Mouse (Mus musculus): Measurements from ENCODE around the gene Cebpb.
"Not testable (repeated sequence)": the region's sequence is repeated elsewhere in the genome, so short reads cannot be mapped to it uniquely, and the experiment has no call there.

The Cebpb gene

DNA sequence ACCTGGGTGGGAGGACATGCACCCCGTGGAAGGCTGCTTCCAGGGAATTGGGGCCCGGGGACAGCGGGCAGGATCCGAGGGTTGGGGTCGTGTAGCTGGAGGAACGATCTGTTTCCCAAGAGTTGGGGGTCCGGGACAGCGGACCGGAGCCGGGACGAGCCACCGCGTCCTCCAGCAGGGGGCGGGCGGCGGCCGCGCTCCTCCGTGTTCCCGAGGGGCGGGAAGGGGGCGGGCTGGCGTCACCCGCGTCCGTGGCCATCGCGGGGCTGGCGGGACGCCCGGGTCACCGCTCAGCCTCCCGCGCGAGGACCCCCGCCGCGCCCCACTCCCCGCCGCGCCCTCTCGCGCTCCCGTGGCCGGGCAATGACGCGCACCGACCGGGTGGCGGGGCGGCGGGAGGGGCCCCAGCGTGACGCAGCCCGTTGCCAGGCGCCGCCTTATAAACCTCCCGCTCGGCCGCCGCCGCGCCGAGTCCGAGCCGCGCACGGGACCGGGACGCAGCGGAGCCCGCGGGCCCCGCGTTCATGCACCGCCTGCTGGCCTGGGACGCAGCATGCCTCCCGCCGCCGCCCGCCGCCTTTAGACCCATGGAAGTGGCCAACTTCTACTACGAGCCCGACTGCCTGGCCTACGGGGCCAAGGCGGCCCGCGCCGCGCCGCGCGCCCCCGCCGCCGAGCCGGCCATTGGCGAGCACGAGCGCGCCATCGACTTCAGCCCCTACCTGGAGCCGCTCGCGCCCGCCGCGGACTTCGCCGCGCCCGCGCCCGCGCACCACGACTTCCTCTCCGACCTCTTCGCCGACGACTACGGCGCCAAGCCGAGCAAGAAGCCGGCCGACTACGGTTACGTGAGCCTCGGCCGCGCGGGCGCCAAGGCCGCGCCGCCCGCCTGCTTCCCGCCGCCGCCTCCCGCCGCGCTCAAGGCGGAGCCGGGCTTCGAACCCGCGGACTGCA, at the start of gene Cebpb:
Gene Cebpb (plus strand): TSS at position 418 of the 954 bp plus-strand sequence.
- DNase-seq (ENCODE audit: extremely low spot score, low spot score): peak; percentile 76

DNA sequence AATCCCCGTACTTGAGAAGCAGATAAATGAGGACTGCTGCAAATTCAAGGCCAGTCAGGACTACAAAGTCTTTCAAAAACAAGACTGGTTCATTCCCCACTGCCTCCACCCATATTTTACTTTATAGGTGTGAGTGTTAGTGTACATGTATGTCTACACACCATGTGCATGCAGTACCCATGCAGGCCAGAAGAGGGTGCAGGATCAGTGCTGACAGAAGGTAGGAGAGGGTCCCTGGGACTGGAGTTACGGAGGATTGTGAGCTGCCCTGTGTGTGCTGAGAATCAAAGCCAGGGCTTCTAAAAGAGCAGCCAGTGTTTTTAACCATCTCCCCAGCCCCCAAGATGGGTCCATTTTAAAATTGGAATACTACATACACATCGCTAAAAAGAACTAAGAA, 48.4 kb upstream of the Cebpb start:
- no peak for DNase-seq (ENCODE audit: extremely low spot score, low spot score)

DNA sequence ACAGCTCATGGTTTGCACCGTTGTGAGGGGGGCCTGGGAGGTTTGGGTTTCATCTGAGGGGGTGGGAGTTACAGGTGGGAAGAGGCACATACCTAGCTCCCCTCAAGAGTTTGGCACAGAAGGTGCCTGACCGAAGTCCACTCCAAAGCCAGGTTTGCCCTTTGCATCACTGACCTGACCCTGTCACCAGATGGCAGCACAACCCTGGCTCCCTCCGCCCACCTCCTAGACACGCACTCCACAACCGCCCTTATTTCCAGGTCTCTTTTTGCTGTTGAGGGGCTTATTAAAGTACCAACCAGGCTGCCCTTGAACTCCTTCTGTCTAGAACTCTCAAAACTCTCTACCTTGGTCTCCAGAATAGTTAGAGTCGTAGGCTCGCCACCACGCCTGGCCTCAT, 47.4 kb upstream of the Cebpb start:
- no peak for DNase-seq (ENCODE audit: extremely low spot score, low spot score)

- no peak for DNase-seq (ENCODE audit: extremely low spot score, low spot score)
These were observed 46.6 kb upstream of the Cebpb start for GRCm38 (mm10) chr2:167642164-167642563.

DNA sequence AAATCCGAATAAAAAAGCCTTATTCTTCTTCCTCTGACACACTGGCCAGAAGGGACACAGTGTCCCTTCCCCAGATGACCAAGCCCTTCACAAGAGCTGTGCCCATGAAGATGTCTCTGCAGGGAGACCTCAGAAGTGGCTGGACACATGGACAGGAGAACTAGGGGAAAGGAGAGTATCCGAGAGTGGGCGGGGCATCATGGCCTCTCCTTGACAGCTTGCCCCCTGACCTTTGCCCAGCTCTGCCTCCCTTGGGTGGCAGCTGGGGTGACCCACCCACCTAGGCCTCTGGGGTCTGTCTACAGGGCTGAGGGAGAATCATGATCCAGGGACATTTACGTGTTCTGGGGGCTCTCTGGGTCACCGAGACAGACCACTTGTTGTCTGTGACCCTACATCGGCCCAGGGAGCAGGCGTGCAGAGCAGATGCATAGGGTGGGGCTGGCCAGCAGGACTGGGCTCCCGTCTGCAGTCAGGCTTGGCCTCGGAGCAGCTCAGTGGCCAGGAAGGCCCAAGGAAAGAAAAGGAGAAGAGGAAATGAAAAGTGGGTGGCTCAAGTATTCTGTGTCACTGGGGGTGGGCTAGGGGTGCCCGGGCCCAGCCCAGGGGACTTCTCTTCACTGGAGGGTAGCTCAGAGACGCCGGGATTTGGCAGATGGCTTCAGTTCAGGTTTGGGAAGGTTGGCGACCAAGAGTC, 45.2 kb upstream of the Cebpb start:
- DNase-seq (ENCODE audit: extremely low spot score, low spot score): not testable (repeated sequence)

DNA sequence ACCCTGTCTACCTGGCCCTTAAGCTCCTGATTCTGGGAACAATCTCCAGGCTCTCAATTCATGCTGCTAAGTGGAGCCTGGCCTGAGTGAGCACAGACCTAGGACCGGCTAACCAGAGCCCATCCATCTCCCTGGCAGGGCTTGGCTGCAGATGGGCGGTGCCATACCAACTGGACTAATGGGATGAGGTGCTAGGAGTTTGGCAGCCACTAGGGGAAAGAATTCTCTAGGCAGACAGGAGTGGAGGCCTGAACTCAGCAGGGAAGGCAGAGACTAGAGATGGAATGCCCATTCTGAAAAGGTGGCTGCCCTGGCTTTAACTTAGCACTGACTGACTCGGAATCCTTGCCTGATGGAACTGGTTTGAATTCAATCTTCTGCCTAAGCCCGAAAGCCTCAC, 42.3 kb upstream of the Cebpb start:
- DNase-seq (ENCODE audit: extremely low spot score, low spot score): no peak

- no peak for DNase-seq (ENCODE audit: extremely low spot score, low spot score)
These were observed 39.3 kb upstream of the Cebpb start for GRCm38 (mm10) chr2:167649290-167650032.

- DNase-seq (ENCODE audit: extremely low spot score, low spot score): no peak
These were observed 37.1 kb upstream of the Cebpb start for GRCm38 (mm10) chr2:167651622-167652021.

DNA sequence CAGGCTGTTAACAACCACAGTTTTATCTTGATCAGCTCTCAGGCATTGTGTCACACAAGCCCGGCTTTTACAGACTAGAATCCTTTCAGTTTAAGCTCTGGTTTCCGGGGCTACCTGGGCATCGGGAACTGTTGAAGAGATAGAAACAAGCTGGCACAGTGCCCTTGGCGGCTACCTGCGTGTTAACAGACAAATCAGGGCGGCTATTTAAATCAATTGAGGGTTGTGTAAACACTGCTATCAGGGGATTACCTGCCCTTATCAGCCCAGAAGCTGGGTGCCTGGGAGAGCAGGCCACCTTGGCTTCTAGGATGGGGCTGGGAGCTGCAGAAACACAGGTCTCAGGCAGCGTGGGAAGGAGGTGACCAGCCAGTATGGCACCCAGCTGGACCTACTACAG, 36.0 kb upstream of the Cebpb start:
- no peak for DNase-seq (ENCODE audit: extremely low spot score, low spot score)

GRCm38 (mm10) chr2:167654911-167655600, 33.7 kb upstream of the Cebpb start:
- no peak for DNase-seq (ENCODE audit: extremely low spot score, low spot score)

DNA sequence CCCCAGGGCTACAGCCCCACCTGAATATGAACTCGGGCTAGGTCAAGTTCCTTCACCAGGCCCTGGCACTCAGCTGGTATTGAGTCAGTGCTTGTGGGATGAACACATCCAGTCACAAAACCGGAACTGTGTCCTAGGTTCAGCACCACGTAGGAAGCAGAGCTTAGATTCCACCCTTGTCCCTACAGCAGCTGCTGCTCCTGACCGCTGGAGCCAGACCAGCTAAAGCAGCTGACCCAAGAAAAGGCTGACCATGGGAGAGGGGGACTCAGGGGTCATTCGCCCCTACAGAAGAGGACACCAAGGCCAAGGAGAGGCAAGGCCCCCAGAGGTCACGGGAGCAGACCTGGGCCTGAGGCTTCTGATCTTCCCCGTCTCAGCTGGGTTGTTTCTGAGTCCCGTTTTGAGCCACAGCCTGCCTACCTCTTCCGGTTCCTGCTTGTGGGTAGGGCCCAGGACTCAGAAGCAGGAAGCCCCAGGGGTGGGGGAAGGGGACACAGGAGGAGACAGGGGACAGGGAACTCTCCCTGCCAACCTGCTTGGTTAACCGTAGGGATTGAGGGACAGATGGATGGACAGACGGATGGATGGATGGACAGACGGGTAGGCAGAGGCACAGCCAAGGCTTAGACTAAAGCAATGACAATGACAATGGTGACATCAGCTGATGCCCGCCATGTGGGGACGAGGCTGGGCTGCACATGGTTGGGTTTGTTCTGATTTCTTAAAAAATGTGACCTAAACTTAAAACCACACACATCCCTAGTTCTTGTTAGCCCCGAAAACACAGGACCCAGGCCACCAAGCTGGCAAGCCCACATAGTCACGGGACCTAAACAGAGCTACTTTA, 31.9 kb upstream of the Cebpb start:
- no peak for DNase-seq (ENCODE audit: extremely low spot score, low spot score)

DNA sequence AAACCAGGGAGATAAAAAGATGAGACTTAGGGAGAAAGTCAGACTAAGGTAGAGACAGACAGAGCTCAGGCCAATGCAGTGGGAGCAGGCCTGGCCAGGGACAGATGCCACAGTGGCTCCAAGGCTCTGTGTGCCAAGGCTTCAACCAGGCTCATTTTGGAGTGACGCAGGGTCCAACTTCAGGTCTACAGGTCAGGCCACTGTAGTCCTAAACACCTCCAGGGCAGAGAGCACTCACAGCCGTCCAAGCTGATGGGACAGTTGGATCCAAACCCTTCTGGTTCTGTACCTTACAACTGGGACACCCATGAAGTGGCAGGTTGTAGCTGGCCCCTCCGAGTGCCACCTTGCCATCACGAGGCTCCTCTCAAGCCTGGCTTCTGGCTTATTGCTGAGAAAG, 30.7 kb upstream of the Cebpb start:
- no peak for DNase-seq (ENCODE audit: extremely low spot score, low spot score)

DNA sequence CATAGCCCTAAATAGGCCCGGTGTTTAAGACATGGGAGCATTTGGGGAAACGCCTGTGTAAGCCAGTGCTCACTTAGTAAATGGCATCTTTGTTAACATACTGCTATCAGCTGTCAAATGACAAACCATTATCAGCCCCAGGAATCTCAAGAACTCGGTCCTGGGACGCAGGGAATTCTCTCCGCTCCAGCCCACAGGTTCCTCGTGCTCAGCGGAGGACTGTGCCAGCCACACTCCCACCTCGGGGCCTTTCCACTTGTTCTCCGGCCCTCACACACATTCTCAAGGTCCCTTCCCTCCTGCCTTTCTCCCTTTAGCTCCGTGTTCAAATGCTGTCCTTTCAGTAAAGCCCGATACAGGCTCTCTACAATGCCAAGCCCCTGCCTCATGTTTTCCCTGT, 30.0 kb upstream of the Cebpb start:
- no peak for DNase-seq (ENCODE audit: extremely low spot score, low spot score)

- DNase-seq (ENCODE audit: extremely low spot score, low spot score): no peak
These were observed 29.4 kb upstream of the Cebpb start for GRCm38 (mm10) chr2:167659177-167659846.

DNA sequence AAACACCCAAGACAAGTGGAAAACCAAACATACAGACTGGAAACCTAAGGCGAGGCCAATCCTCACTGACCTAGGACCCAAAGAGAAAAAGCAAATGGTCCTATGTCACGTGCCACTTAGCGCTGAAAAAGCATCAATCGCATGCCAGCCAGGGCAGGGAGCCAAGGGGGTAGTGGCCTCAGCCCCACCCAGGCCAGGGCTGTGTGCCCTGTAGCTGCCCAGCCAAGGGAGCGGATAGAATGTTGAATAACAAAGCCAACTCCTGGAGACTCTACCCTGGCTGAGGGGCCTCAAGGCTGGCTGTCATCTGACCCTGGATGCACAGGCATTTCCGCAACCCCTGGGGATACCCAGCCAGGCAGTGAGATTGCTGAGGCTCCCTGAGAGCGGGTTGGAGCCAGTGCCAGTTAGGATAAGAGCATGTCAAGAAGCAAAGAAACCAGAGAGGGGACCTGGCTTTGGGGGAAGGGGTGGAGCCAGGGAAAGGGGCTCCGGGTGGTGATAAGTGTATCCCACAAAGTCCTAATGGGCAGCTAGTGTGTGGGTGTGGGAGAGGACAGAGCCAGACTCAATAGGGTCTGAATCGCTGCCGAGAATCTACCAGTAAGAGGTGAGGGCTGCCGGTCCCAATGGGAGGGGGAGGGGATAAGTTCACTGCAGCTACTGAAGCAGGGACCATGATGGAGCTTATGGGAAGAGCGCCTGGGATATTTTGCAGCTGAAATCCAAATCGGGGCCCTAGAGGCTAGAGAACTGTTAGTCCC, 28.7 kb upstream of the Cebpb start:
- DNase-seq (ENCODE audit: extremely low spot score, low spot score): peak; percentile 27

- peak; percentile 38 for DNase-seq (ENCODE audit: extremely low spot score, low spot score)
These were observed 28.1 kb upstream of the Cebpb start for GRCm38 (mm10) chr2:167660611-167660971.

GRCm38 (mm10) chr2:167661270-167662203, 27.2 kb upstream of the Cebpb start, which contains the start of gene Gm20431:
Gene Gm20431, minus strand, starts transcription at chr2:167661496.
- peak; percentile 90 for DNase-seq (ENCODE audit: extremely low spot score, low spot score)

- DNase-seq (ENCODE audit: extremely low spot score, low spot score): no peak
These were observed 26.0 kb upstream of the Cebpb start for GRCm38 (mm10) chr2:167662713-167663112.
